In genomic region chr9:73112919-73113906, GRCm38 (mm10) we compare ENCODE assay signal across 8 mouse cellular contexts. TPM values are rescaled to one million over a fixed set of nuclear protein-coding genes. Genes with fewer than 3 reads are reported as not detected.
DNase-seq lines count a peak whose midpoint lies in the region; ATAC-seq and TF ChIP-seq lines count a peak whose summit lies in the region.

TSS of gene Rsl24d1 (plus strand) at chr9:73113426.

- WGBS in kidney, embryonic 14.5 days: 1% methylated on average over 64 of the region's 64 CpGs
- under 1% methylated on average over 64 of the region's 64 CpGs for WGBS in limb, embryonic 15.5 days

- H3K36me3 ChIP-seq in kidney, embryonic 14.5 days (ENCODE audit: control insufficient read depth, insufficient read depth, low read length): peaks cover 25% of the 10 kb centered on the region
- H3K36me3 ChIP-seq in limb, embryonic 15.5 days: peaks cover 29% of the 10 kb centered on the region

- ATAC-seq in kidney, embryonic 14.5 days (ENCODE audit: low FRiP score, low TSS enrichment): peak; percentile 97
- peak; percentile 90 for ATAC-seq in limb, embryonic 15.5 days (ENCODE audit: insufficient number of reproducible peaks, low FRiP score, low TSS enrichment, low read depth)

- no peak for TF ChIP-seq CTCF in bone marrow macrophage, adult 2 months (IDR thresholded peaks at IDR 0.05; ENCODE audit: low read depth, low read length)
- TF ChIP-seq CTCF in embryonic fibroblast, embryonic 13.5 days (IDR thresholded peaks at IDR 0.05; ENCODE audit: borderline replicate concordance, insufficient read depth, low read length): no peak

- no peak for TF ChIP-seq POLR2A in bone marrow macrophage, adult 2 months (IDR thresholded peaks at IDR 0.05; ENCODE audit: borderline replicate concordance, low read depth, low read length)
- no peak; the same call in none of the 2 replicates for TF ChIP-seq POLR2A in embryonic fibroblast, embryonic 13.5 days (IDR thresholded peaks at IDR 0.05; ENCODE audit: low read depth, low read length)

- peak; percentile 83 to 85 for DNase-seq in B cell, adult 2 months
- peak; percentile 86 to 88 for DNase-seq in heart, adult 9 months (ENCODE audit: low spot score in 2 of 2)
- DNase-seq in monocyte, adult 2 months (ENCODE audit: low read depth in 1 of 2, low spot score in 2 of 2): peak; percentile 52 to 61
- DNase-seq in spleen, postnatal 36 days (ENCODE audit: low spot score in 2 of 2): peak; percentile 86 to 88

- H3K9me3 ChIP-seq in kidney, embryonic 14.5 days (ENCODE audit: control insufficient read depth, low read length): no peaks in the 10 kb centered on the region
- no peaks in the 10 kb centered on the region for H3K9me3 ChIP-seq in limb, embryonic 15.5 days

- H3K27ac ChIP-seq in bone marrow macrophage, adult 2 months (ENCODE audit: insufficient read depth, low read depth, low read length): peak within 1 kb of the TSS; percentile 63
- H3K27ac ChIP-seq in embryonic fibroblast, embryonic 13.5 days (ENCODE audit: insufficient read depth, low read length): peak within 1 kb of the TSS; percentile 53; the same call in 1 of the 2 replicates
- H3K27ac ChIP-seq in kidney, embryonic 14.5 days (ENCODE audit: low read depth, low read length): peak within 1 kb of the TSS; percentile 27; the same call in 1 of the 2 replicates
- peak within 1 kb of the TSS; percentile 82 for H3K27ac ChIP-seq in limb, embryonic 15.5 days

- peak within 1 kb of the TSS; percentile 100 for H3K4me3 ChIP-seq in bone marrow macrophage, adult 2 months (ENCODE audit: insufficient read depth, low read length)
- H3K4me3 ChIP-seq in embryonic fibroblast, embryonic 13.5 days (ENCODE audit: insufficient read depth, low read length): peak within 1 kb of the TSS; percentile 93
- H3K4me3 ChIP-seq in kidney, embryonic 14.5 days (ENCODE audit: low read length): peak within 1 kb of the TSS; percentile 83
- H3K4me3 ChIP-seq in limb, embryonic 15.5 days: peak within 1 kb of the TSS; percentile 97

- H3K9ac ChIP-seq in kidney, embryonic 14.5 days (ENCODE audit: low read depth, low read length): peak within 1 kb of the TSS; percentile 75
- peak within 1 kb of the TSS; percentile 70 for H3K9ac ChIP-seq in limb, embryonic 15.5 days

- H3K4me2 ChIP-seq in kidney, embryonic 14.5 days (replicated peaks; ENCODE audit: low read depth, low read length): peak within 1 kb of the TSS; percentile 69
- H3K4me2 ChIP-seq in limb, embryonic 15.5 days: peak within 1 kb of the TSS; percentile 61

- no peaks in the 10 kb centered on the region for H3K27me3 ChIP-seq in kidney, embryonic 14.5 days (ENCODE audit: control insufficient read depth, insufficient read depth, low read length)
- no peaks in the 10 kb centered on the region; the same call in 1 of the 2 replicates for H3K27me3 ChIP-seq in limb, embryonic 15.5 days

- peaks cover 8% of the 10 kb centered on the region for H3K4me1 ChIP-seq in bone marrow macrophage, adult 2 months (ENCODE audit: control insufficient read depth, insufficient read depth, low read length)
- no peaks in the 10 kb centered on the region for H3K4me1 ChIP-seq in embryonic fibroblast, embryonic 13.5 days (ENCODE audit: control insufficient read depth, insufficient read depth, low read length)
- peaks cover 6% of the 10 kb centered on the region; the same call in 1 of the 2 replicates for H3K4me1 ChIP-seq in kidney, embryonic 14.5 days (ENCODE audit: control insufficient read depth, insufficient read depth, low read length)
- H3K4me1 ChIP-seq in limb, embryonic 15.5 days: peaks cover 12% of the 10 kb centered on the region; the same call in 1 of the 2 replicates

RNA-seq across cellular contexts. Expression of gene Rsl24d1, which starts in this region (rescaled TPM):
- 50.6 and 51.3 TPM in 2 replicates for polyA plus RNA-seq in bone marrow macrophage, adult 2 months (2012; ENCODE audit: insufficient read depth, insufficient read length, missing spikeins)
- 49.7 and 60.8 TPM in 2 replicates for polyA plus RNA-seq in embryonic fibroblast, embryonic 13.5 days (2011; ENCODE audit: insufficient read length, low read depth, missing spikeins)
- 149 and 176 TPM in 2 replicates for polyA plus RNA-seq in kidney, embryonic 14.5 days (2014; fragmentation: Nextera tagmentation; extraction: Ambion mirVana)
- polyA plus RNA-seq in limb, embryonic 15.5 days (2015; fragmentation: Nextera tagmentation; extraction: Ambion mirVana): 99.4 and 106 TPM in 2 replicates

Comparison
In these comparisons a context has a peak if more than half of its experiments do, and no peak if none do; other contexts are left out.
1. Peak in every context shown above with its lines: DNase-seq, ATAC-seq, H3K4me3 ChIP-seq and H3K27ac ChIP-seq.
2. H3K27ac ChIP-seq: peak in every context shown above with its lines; median percentile 82 in limb, embryonic 15.5 days; 63 in bone marrow macrophage, adult 2 months; 53 in embryonic fibroblast, embryonic 13.5 days; 27 in kidney, embryonic 14.5 days.